Mouse (Mus musculus) splenic B cell, adult 2 months (primary cell): Measurements from ENCODE around the gene Pprc1.

Experiments used
- DNase-seq: peaks from one replicate; pipeline ENCODE4 v3.0.0-alpha.2; 2011; ENCODE audit warnings: low read depth, low spot score
- H3K27me3 ChIP-seq: 2 replicates; pipeline ENCODE4 v1.6.1; 2012; ENCODE audit warnings: mild to moderate bottlenecking, low read length, moderate library complexity, mixed read lengths; ENCODE audit not compliant: control insufficient read depth, poor library complexity, insufficient read depth, severe bottlenecking
- H3K36me3 ChIP-seq: 2 replicates; pipeline ENCODE4 v1.6.1; 2012; ENCODE audit warnings: mild to moderate bottlenecking, low read length, moderate library complexity, mixed read lengths; ENCODE audit not compliant: control insufficient read depth, poor library complexity, insufficient read depth, severe bottlenecking

Gene Pprc1

DNA sequence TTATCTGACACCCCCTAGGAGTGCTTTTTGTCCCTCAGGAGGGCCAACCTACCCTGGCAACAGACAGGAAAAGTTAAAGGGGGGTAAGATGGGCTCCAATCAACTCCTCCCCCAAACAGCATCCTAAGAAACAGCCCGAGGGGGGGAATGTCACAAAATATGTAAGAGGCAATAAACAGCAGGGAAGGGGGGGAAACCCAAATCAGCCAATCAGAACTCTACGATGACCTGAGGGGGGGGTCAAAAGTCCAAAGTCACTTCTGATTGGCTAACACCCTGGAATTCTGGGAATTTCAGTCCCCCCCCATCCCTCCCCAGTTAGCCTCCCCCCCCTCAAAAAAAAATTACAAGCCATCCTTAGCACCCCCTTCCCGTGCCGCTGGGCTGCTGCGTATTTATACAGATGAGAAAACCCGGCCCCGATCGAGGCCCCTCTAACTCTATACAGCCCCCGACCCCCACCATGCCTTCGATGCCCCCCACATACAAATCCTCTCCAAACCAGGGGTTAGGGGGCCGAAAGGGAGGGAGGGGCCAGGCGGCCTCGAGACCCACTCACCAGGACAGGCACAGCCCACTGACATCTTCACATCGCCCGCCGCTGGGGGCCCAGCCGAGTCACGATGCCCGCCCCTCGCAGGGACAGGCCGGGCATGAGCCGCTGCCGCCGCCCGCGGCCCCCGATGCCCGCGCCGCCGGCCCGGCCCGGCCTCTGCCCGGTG is at the start of gene Pprc1:
Pprc1 (plus strand) TSS at position 616 of the 722 bp plus-strand sequence.
- DNase-seq = peak; percentile 39
- H3K27me3 ChIP-seq = no peaks in the 10 kb centered on the region
- H3K36me3 ChIP-seq = no peaks in the 10 kb centered on the region

DNA sequence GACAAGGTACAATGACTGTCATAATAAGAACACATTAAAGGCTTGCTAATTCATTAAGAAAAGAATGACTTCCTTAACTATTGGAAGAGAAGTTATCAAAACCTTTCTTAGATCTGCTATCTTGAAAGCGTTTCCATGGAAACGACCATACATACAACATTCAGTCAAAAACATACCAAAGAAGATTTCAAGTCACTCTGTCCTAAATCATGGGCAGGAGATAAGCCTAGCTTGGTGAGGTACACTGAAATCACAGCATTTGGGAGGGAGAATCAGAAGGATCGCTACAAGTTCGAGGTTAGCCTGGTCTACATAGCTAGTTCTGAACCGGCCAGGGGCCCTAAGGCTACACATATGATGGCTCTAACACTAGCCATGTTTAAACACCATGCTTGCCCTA is 47.3 kb upstream of the Pprc1 start:
- Histone ChIP-seq H3K27me3 (no peaks in the 10 kb centered on the region), H3K36me3 (no peaks in the 10 kb centered on the region)
- peak; percentile 56 for DNase-seq

- Histone ChIP-seq H3K36me3 (no peaks in the 10 kb centered on the region), H3K27me3 (no peaks in the 10 kb centered on the region)
- peak; percentile 94 for DNase-seq
These were observed 46.6 kb upstream of the Pprc1 start, which contains the start of gene Armh3 for GRCm38 (mm10) chr19:45997785-45998693. Armh3 (minus strand) TSS chr19:45998488.

GRCm38 (mm10) chr19:45998694-45999217 is 45.9 kb upstream of the Pprc1 start:
- no peak for DNase-seq
- no peaks in the 10 kb centered on the region for H3K36me3 ChIP-seq
- no peaks in the 10 kb centered on the region for H3K27me3 ChIP-seq

DNA sequence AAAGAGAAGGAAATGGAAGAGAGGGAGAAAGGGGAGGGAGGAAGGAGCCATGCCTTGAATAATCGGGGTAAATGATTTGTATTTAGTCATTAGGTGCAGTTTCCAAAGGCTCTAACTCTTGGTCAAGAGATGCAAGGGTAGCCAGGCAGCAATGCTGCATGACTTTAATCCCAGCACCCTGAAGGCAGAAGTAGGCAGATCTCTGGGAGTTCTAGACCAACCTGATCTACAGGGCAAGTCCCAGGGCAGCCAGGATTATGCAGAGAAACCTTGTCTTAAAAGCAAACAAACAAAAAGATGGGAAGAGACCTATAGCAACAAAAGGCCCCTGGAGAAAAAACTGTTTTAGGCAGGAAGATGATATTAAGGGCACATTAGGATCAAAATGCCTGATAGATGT is 45.3 kb upstream of the Pprc1 start:
- no peaks in the 10 kb centered on the region for H3K36me3 ChIP-seq
- H3K27me3 ChIP-seq = no peaks in the 10 kb centered on the region
- DNase-seq = no peak

DNA sequence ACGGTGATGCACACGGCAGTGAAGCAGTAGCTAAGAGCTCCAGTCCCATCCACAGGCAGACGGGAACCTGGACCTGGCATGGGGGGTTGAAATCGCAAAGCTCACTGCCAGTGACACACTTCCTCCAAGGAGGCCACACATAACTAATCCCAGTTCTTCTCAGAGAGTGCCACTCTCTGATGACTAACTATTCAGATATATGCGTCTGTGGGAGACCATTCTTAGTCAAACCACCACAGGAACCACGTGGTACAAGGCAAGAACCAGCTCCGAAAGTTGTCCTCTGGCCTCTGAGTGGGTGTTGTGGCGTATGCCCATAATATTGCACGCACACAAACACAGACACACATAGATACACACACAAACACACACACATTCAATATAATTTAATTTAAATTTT is 42.4 kb upstream of the Pprc1 start:
- Histone ChIP-seq H3K36me3 (no peaks in the 10 kb centered on the region; the same call in 1 of the 2 replicates), H3K27me3 (no peaks in the 10 kb centered on the region)
- DNase-seq = peak; percentile 34

GRCm38 (mm10) chr19:46003371-46004226 is 41.1 kb upstream of the Pprc1 start, which contains the start of gene Hps6:
Hps6 (plus strand) TSS chr19:46003508.
- no peaks in the 10 kb centered on the region; the same call in 1 of the 2 replicates for H3K36me3 ChIP-seq
- peak; percentile 87 for DNase-seq

GRCm38 (mm10) chr19:46004814-46005466 is 39.7 kb upstream of the Pprc1 start:
- Histone ChIP-seq H3K27me3 (no peaks in the 10 kb centered on the region), H3K36me3 (no peaks in the 10 kb centered on the region; the same call in 1 of the 2 replicates)
- no peak for DNase-seq

More at GRCm38 (mm10) chr19:46003371-46004226, 41.1 kb upstream of the Pprc1 start, which contains the start of gene Hps6:
- no peaks in the 10 kb centered on the region for H3K27me3 ChIP-seq

- no peak for DNase-seq
- no peaks in the 10 kb centered on the region; the same call in 1 of the 2 replicates for H3K36me3 ChIP-seq
- H3K27me3 ChIP-seq = no peaks in the 10 kb centered on the region
These were observed 39.0 kb upstream of the Pprc1 start for GRCm38 (mm10) chr19:46005680-46006079.

- no peaks in the 10 kb centered on the region for H3K36me3 ChIP-seq
- H3K27me3 ChIP-seq = no peaks in the 10 kb centered on the region
- peak; percentile 90 for DNase-seq
These were observed 30.0 kb upstream of the Pprc1 start for GRCm38 (mm10) chr19:46014572-46015178.

DNA sequence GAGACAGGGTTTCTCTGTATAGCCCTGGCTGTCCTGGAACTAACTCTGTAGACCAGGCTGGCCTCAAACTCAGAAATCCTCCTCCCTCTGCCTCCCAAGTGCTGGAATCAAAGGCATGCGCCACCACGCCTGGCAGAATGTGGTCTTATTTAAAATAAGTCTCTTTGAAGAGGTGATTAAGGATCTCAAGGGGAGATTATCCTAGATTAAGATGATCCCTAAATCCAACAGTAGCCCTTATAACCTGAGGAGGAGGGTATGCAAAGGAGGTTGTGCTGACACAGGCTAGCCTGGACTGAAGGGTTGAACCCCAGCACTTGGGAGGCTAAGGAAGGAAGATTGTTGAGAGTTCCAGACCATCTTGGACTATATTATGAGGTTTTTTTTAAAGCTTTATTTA is 28.7 kb upstream of the Pprc1 start:
- Histone ChIP-seq H3K27me3 (no peaks in the 10 kb centered on the region), H3K36me3 (no peaks in the 10 kb centered on the region)
- no peak for DNase-seq

- no peak for DNase-seq
- H3K36me3 ChIP-seq = no peaks in the 10 kb centered on the region
- no peaks in the 10 kb centered on the region for H3K27me3 ChIP-seq
These were observed 19.7 kb upstream of the Pprc1 start for GRCm38 (mm10) chr19:46024959-46025358.

DNA sequence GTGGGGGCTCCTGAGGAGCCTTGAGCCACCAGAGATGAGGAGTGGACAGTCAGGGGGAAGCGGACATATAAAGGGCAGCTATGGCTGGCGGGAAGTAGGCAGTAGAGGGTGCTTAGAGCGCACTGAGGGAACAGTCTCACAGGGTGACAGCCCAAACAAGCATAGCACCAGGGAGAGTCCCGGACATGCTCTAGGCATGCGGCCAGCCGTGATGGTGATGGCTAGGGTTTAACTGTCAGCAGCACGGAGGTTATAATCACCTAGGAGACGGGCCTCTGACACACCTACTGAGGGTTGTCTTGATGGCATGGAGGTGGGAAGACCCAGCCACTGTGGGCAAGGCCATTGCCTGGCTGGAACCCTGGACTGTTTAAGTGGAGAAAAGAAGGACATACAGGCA is 18.1 kb upstream of the Pprc1 start:
- no peaks in the 10 kb centered on the region for H3K27me3 ChIP-seq
- DNase-seq = no peak
- no peaks in the 10 kb centered on the region for H3K36me3 ChIP-seq
